Mouse (Mus musculus): ENCODE measurements around the gene Hirip3. TPM values are rescaled to one million over a fixed set of nuclear protein-coding genes. Genes with fewer than 3 reads are reported as not detected.
A peak's percentile ranks its signal among the peaks of the same experiment; 100 is the strongest.

Hirip3 gene
- 15.5 and 17.0 TPM in 2 replicates for polyA plus RNA-seq (2014; fragmentation: Nextera tagmentation; extraction: Ambion mirVana)

DNA sequence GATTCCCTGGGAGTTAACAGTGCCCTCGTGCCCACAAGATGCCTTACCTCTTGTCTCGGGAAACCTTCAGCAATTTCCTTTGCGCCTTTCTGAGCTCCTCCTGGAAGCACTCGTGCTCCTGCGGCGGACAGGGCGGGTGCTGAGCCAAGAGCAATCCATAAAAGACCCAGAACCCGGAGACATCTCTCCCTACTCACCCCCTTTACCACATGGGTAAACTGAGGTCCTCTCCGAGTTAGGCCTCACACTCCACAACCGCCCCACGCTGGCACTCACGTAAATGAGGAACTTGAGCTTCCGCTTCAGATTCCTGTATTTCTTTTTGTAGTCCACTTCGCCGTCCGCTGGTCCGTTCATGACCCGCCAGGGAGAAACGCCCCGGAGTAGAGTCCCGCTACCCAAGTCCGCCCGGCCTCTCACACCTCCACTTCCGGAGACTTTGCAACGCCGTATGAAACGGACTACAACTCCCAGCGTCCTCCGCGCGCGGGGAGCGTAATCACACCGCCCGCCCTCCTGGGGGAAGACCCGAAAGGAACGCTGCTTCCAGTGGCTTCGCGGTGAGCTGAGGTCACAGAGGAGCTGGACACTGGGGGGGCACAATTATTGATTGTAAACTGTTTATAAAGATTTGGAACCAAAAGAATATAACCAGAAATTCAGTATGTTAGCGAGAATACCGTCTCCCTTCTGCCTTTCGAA, at the start of gene Hirip3:
Gene Hirip3, plus strand, starts transcription at position 544 of the 702 bp plus-strand sequence.
- no peaks in the 10 kb centered on the region for H3K27me3 ChIP-seq (ENCODE audit: control insufficient read depth, insufficient read depth, low read length)
- H3K36me3 ChIP-seq (ENCODE audit: control insufficient read depth, insufficient read depth, low read length) = peaks cover 25% of the 10 kb centered on the region
- WGBS (ENCODE audit: insufficient replicate concordance) = 1% methylated on average over 42 of the region's 42 CpGs
- ATAC-seq (replicated peaks; ENCODE audit: insufficient number of reproducible peaks, low FRiP score, low TSS enrichment) = peak; percentile 81
- H3K4me3 ChIP-seq (ENCODE audit: low read depth, low read length) = peak within 1 kb of the TSS; percentile 69
- peak within 1 kb of the TSS; percentile 79 for H3K9ac ChIP-seq (ENCODE audit: low read depth, low read length)
- peak within 1 kb of the TSS; percentile 75 for H3K4me2 ChIP-seq
- peaks cover 9% of the 10 kb centered on the region; the same call in 1 of the 2 replicates for H3K4me1 ChIP-seq (ENCODE audit: control insufficient read depth, insufficient read depth, low read length)
- H3K27ac ChIP-seq (ENCODE audit: low read depth, low read length) = peak within 1 kb of the TSS; percentile 76
- H3K9me3 ChIP-seq (replicated peaks; ENCODE audit: control insufficient read depth, low read length) = no peaks in the 10 kb centered on the region

DNA sequence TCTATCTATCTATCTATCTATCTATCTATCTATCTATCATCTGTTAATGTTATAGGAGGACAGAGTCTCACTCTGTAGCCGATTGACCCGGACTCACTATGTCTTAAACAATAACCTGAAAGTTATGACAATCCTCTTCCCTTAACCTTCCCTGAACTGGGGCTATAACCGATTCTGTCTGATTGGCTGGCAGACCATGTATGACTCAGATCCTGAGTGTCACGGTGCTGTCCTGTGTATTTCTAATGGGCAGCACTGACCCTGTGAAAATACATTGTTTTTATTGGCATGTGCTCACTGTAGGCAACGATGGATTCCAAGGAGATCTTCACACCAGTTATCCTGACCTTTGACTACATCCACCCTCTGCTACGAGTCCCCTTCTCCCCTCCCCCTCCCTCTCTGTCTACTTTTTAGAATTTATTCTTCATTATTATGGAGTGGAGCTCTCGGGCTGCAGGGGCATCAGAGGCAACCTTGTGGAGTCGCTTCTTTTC, 46.0 kb upstream of the Hirip3 start:
- H3K4me3 ChIP-seq (ENCODE audit: low read depth, low read length) = no peak overlapping the region
- H3K4me1 ChIP-seq (ENCODE audit: control insufficient read depth, insufficient read depth, low read length) = no peaks in the 10 kb centered on the region
- no peak overlapping the region for H3K4me2 ChIP-seq
- H3K9ac ChIP-seq (ENCODE audit: low read depth, low read length) = no peak overlapping the region
- no peak for ATAC-seq (replicated peaks; ENCODE audit: insufficient number of reproducible peaks, low FRiP score, low TSS enrichment)
- 0 out of 2 replicates have a peak, but pooled peaks cover 3% of the 10 kb centered on the region for H3K27me3 ChIP-seq (ENCODE audit: control insufficient read depth, insufficient read depth, low read length)
- H3K36me3 ChIP-seq (ENCODE audit: control insufficient read depth, insufficient read depth, low read length) = no peaks in the 10 kb centered on the region
- no peaks in the 10 kb centered on the region for H3K9me3 ChIP-seq (replicated peaks; ENCODE audit: control insufficient read depth, low read length)
- WGBS (ENCODE audit: insufficient replicate concordance) = 64% methylated on average over 8 of the region's 8 CpGs
- no peak overlapping the region for H3K27ac ChIP-seq (ENCODE audit: low read depth, low read length)

DNA sequence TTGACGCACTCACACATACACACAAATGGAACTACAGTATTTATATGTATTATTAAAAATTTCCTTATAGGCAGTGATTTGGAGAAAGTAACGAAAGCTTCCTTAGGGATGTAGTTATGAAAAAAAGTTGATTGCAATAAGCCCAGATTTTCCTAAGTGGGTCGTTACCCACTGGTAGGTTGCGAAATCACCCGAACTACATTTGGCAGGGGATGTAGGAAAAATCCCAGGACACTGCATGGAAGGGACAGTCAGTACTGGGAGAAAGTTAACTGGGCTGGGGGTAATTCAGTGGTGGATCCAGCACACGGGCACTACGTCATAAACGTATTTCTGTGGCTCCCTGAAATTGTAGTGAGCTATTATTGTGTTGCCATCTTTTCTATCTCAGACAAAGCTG, 45.3 kb upstream of the Hirip3 start:
- Histone ChIP-seq H3K4me3 (ENCODE audit: low read depth, low read length) (no peak overlapping the region), H3K4me2 (no peak overlapping the region), H3K27ac (ENCODE audit: low read depth, low read length) (no peak overlapping the region), H3K9ac (ENCODE audit: low read depth, low read length) (no peak overlapping the region), H3K9me3 (replicated peaks; ENCODE audit: control insufficient read depth, low read length) (no peaks in the 10 kb centered on the region), H3K27me3 (ENCODE audit: control insufficient read depth, insufficient read depth, low read length) (0 out of 2 replicates have a peak, but pooled peaks cover 3% of the 10 kb centered on the region), H3K36me3 (ENCODE audit: control insufficient read depth, insufficient read depth, low read length) (no peaks in the 10 kb centered on the region), H3K4me1 (ENCODE audit: control insufficient read depth, insufficient read depth, low read length) (no peaks in the 10 kb centered on the region)
- 81% methylated on average over 8 of the region's 8 CpGs for WGBS (ENCODE audit: insufficient replicate concordance)
- ATAC-seq (replicated peaks; ENCODE audit: insufficient number of reproducible peaks, low FRiP score, low TSS enrichment) = no peak

DNA sequence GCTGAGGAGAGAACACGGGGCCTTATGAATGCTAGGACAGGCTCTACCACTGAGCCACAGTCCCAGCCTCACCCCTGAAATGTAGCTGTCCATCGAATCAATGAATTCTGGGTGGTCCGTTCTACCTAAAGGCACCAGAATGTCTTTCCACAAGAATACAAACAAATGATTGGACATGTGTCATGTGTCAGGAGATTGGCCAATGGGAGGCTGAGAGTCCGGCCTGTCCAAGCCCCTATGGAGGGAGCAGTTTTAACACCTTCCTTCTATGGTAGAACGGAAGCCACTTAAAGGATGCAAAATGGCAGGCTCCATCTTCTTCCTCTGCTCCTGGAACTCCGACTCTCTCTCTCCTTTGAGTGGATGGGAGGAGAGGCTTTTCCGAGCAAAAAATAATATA, 44.2 kb upstream of the Hirip3 start:
- no peak for ATAC-seq (replicated peaks; ENCODE audit: insufficient number of reproducible peaks, low FRiP score, low TSS enrichment)
- peaks cover 10% of the 10 kb centered on the region for H3K27me3 ChIP-seq (ENCODE audit: control insufficient read depth, insufficient read depth, low read length)
- no peak overlapping the region for H3K4me3 ChIP-seq (ENCODE audit: low read depth, low read length)
- no peaks in the 10 kb centered on the region for H3K36me3 ChIP-seq (ENCODE audit: control insufficient read depth, insufficient read depth, low read length)
- no peaks in the 10 kb centered on the region for H3K9me3 ChIP-seq (replicated peaks; ENCODE audit: control insufficient read depth, low read length)
- H3K9ac ChIP-seq (ENCODE audit: low read depth, low read length) = no peak overlapping the region
- no peak overlapping the region for H3K27ac ChIP-seq (ENCODE audit: low read depth, low read length)
- 74% methylated on average over 7 of the region's 7 CpGs for WGBS (ENCODE audit: insufficient replicate concordance)
- no peaks in the 10 kb centered on the region; the same call in 1 of the 2 replicates for H3K4me1 ChIP-seq (ENCODE audit: control insufficient read depth, insufficient read depth, low read length)
- no peak overlapping the region for H3K4me2 ChIP-seq

DNA sequence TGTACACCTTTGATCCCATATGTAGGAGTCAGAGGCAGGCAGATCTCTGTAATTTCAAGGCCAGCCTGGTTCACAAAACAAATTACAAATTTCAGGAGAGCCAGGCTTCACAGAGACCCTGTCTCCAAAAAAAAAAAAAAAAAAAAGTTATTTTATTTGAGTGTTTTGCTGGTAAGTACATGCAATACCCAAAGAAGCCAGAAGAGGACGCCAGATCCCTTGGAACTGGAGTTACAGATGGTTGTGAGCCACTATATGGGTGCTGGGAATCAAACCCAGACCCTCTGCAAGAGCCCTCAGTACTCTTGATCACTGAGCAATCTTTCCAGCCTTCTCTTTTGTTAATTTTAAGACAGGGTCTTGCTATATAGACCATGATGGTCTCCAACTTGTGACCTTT, 43.0 kb upstream of the Hirip3 start:
- no peak overlapping the region for H3K9ac ChIP-seq (ENCODE audit: low read depth, low read length)
- peaks cover 21% of the 10 kb centered on the region for H3K27me3 ChIP-seq (ENCODE audit: control insufficient read depth, insufficient read depth, low read length)
- no peaks in the 10 kb centered on the region for H3K36me3 ChIP-seq (ENCODE audit: control insufficient read depth, insufficient read depth, low read length)
- no peak for ATAC-seq (replicated peaks; ENCODE audit: insufficient number of reproducible peaks, low FRiP score, low TSS enrichment)
- no peak overlapping the region for H3K27ac ChIP-seq (ENCODE audit: low read depth, low read length)
- H3K9me3 ChIP-seq (replicated peaks; ENCODE audit: control insufficient read depth, low read length) = no peaks in the 10 kb centered on the region
- H3K4me1 ChIP-seq (ENCODE audit: control insufficient read depth, insufficient read depth, low read length) = peaks cover 6% of the 10 kb centered on the region
- 31% methylated on average over 1 of the region's 1 CpGs for WGBS (ENCODE audit: insufficient replicate concordance)
- no peak overlapping the region for H3K4me2 ChIP-seq
- H3K4me3 ChIP-seq (ENCODE audit: low read depth, low read length) = no peak overlapping the region

DNA sequence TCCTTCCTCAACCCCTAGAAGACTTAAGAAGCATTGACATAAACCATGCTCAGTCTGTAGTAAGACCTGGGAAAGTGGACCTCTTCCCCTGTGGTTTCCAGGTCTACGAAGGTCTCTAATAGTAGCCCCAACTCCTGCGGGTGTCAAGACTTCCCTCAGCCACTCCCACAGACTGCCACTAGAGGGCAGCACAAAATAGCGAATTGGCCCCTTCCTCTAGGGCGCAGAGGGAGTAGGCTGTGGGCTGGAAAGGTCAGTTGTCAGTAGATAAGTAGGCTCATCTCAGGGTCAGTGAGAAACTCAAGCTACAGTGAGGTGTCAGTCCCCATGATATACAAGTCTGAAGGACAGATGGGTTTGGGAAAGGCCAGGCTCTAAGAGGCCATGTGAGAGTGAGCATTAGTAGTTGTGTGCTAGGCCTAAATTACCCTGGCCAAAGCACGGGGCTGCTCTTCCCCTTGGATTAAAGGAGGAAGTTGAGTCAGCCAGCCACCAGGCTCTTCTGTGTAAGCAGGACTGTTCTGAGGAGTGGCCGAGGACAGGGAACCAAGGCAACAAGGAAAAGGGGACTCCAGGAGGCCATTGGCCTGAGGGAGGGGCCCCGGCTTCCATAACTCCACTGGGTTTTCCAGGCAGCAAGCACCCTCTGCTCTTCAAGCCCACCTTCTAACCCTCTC, 39.8 kb upstream of the Hirip3 start:
- Histone ChIP-seq H3K4me3 (ENCODE audit: low read depth, low read length) (no peak overlapping the region), H3K27ac (ENCODE audit: low read depth, low read length) (no peak overlapping the region), H3K36me3 (ENCODE audit: control insufficient read depth, insufficient read depth, low read length) (no peaks in the 10 kb centered on the region), H3K9ac (ENCODE audit: low read depth, low read length) (no peak overlapping the region), H3K9me3 (replicated peaks; ENCODE audit: control insufficient read depth, low read length) (no peaks in the 10 kb centered on the region), H3K4me2 (no peak overlapping the region), H3K4me1 (ENCODE audit: control insufficient read depth, insufficient read depth, low read length) (peaks cover 6% of the 10 kb centered on the region), H3K27me3 (ENCODE audit: control insufficient read depth, insufficient read depth, low read length) (peaks cover 46% of the 10 kb centered on the region)
- WGBS (ENCODE audit: insufficient replicate concordance) = 20% methylated on average over 7 of the region's 7 CpGs
- ATAC-seq (replicated peaks; ENCODE audit: insufficient number of reproducible peaks, low FRiP score, low TSS enrichment) = no peak

DNA sequence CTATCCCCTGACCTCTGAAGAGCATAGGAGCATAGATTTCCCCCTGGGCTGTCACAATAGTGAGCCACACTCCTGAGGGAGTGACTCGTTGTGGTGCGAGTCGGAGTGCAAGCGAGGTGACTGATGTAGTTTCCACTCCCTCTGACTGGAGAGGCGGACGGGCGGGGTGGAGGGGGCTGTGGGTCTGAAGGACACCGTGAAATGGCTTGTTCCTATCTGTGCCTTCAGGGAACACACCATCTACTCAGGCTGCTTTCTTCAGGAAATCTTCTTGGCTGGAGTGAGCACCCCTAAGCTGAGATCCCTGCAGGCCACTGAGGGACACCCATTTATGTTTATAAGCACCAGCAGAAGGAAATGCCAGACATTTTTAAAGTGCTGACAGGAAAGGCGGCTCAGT, 39.0 kb upstream of the Hirip3 start:
- no peaks in the 10 kb centered on the region for H3K9me3 ChIP-seq (replicated peaks; ENCODE audit: control insufficient read depth, low read length)
- no peak overlapping the region for H3K27ac ChIP-seq (ENCODE audit: low read depth, low read length)
- no peak overlapping the region for H3K9ac ChIP-seq (ENCODE audit: low read depth, low read length)
- H3K4me3 ChIP-seq (ENCODE audit: low read depth, low read length) = no peak overlapping the region
- H3K36me3 ChIP-seq (ENCODE audit: control insufficient read depth, insufficient read depth, low read length) = no peaks in the 10 kb centered on the region
- WGBS (ENCODE audit: insufficient replicate concordance) = 8% methylated on average over 9 of the region's 9 CpGs
- peaks cover 6% of the 10 kb centered on the region for H3K4me1 ChIP-seq (ENCODE audit: control insufficient read depth, insufficient read depth, low read length)
- H3K27me3 ChIP-seq (ENCODE audit: control insufficient read depth, insufficient read depth, low read length) = peaks cover 46% of the 10 kb centered on the region
- H3K4me2 ChIP-seq = peak overlapping the region; percentile 58
- ATAC-seq (replicated peaks; ENCODE audit: insufficient number of reproducible peaks, low FRiP score, low TSS enrichment) = no peak

DNA sequence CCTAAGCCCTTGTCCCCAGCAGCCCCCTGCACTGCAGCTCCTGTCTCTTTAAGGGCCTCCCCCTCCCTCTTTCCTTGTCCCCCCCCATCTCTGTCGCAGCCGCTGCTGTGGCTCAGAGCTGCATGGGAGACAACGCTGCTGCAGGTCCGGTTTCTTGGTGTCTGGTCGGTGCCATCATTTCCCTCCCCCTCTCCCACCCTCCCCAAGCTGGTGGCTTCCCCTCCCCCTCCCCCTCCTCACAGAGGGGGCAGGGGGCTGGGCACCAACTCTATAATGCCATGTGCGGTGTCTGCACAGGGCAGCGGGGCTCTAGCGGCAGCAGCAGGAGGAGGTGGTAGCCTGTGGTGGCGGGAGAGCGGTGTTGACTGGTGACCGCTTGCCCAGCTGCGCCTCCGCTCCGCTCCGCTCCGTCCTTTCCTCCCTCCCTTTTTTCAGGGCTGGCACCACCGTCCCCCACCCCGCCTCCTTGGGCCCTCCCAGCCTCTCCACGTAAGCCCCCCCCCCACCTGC, 38.5 kb upstream of the Hirip3 start:
- H3K27me3 ChIP-seq (ENCODE audit: control insufficient read depth, insufficient read depth, low read length) = peaks cover 46% of the 10 kb centered on the region
- ATAC-seq (replicated peaks; ENCODE audit: insufficient number of reproducible peaks, low FRiP score, low TSS enrichment) = no peak
- peak overlapping the region; percentile 31 for H3K4me3 ChIP-seq (ENCODE audit: low read depth, low read length)
- H3K4me1 ChIP-seq (ENCODE audit: control insufficient read depth, insufficient read depth, low read length) = peaks cover 6% of the 10 kb centered on the region
- no peaks in the 10 kb centered on the region for H3K36me3 ChIP-seq (ENCODE audit: control insufficient read depth, insufficient read depth, low read length)
- H3K27ac ChIP-seq (ENCODE audit: low read depth, low read length) = no peak overlapping the region
- H3K9me3 ChIP-seq (replicated peaks; ENCODE audit: control insufficient read depth, low read length) = no peaks in the 10 kb centered on the region
- whole genome bisulfite sequencing (ENCODE audit: insufficient replicate concordance) = 1% methylated on average over 14 of the region's 19 CpGs
- peak overlapping the region; percentile 58 for H3K4me2 ChIP-seq
- no peak overlapping the region for H3K9ac ChIP-seq (ENCODE audit: low read depth, low read length)

Measured in heart, embryonic 11.5 days (tissue).